Mouse (Mus musculus) midbrain, embryonic 13.5 days (tissue): ENCODE measurements around the gene Met. TPM values are rescaled to one million over a fixed set of nuclear protein-coding genes. Genes with fewer than 3 reads are reported as not detected.

Experiments
- ATAC-seq: fragments of 200-750 bp; cut with Nextera tagmentation; 2 replicates; pipeline ENCODE4 v1.8.0; 2017; ENCODE audit warnings: mild to moderate bottlenecking, moderate TSS enrichment, moderate library complexity
- H3K27ac ChIP-seq: fragments of 300-500 bp; sonication (generic); 2 replicates; pipeline ENCODE4 v1.5.1; 2015; ENCODE audit warnings: inconsistent platforms, mild to moderate bottlenecking, moderate library complexity
- H3K27me3 ChIP-seq: fragments of 300-500 bp; sonication (generic); 2 replicates; pipeline ENCODE4 v1.6.1; 2015; ENCODE audit warnings: mild to moderate bottlenecking, inconsistent platforms
- H3K36me3 ChIP-seq: fragments of 300-500 bp; sonication (generic); 2 replicates; pipeline ENCODE4 v1.6.1; 2015; ENCODE audit warnings: mild to moderate bottlenecking, inconsistent platforms
- H3K4me1 ChIP-seq: fragments of 300-500 bp; sonication (generic); replicated peaks from 2 replicates; pipeline ENCODE4 v1.6.1; 2015; ENCODE audit warnings: inconsistent platforms
- H3K4me2 ChIP-seq: fragments of 300-500 bp; sonication (generic); replicated peaks from 2 replicates; pipeline ENCODE4 v1.6.1; 2015; ENCODE audit warnings: moderate library complexity, mild to moderate bottlenecking, inconsistent platforms
- H3K4me3 ChIP-seq: fragments of 300-500 bp; sonication (generic); replicated peaks from 2 replicates; pipeline ENCODE4 v1.5.1; 2015; ENCODE audit warnings: mild to moderate bottlenecking, inconsistent platforms
- H3K9ac ChIP-seq: fragments of 300-500 bp; sonication (generic); replicated peaks from 2 replicates; pipeline ENCODE4 v1.6.1; 2015; ENCODE audit warnings: mild to moderate bottlenecking, inconsistent platforms
- H3K9me3 ChIP-seq: fragments of 300-500 bp; sonication (generic); 2 replicates; pipeline ENCODE4 v1.6.1; 2016; ENCODE audit warnings: mild to moderate bottlenecking, inconsistent platforms
- WGBS: fragments of 180-500 bp; shearing (Covaris S2); methylation state at CpG from one replicate; pipeline ENCODE4 v1.1.7; 2015; 5-methylcytosine and 5-hydroxymethylcytosine counted together
- polyA plus RNA-seq: library from polyadenylated mRNA; unstranded; fragments of >200 nt; fragmentation: Nextera tagmentation; extraction: Ambion mirVana; gene quantifications from 2 replicates; pipeline ENCODE4 v1.2.1, GENCODE M21; 2015

Gene Met
- polyA plus RNA-seq, 1 experiment from 2014 or later = 0.89 TPM

- Histone ChIP-seq H3K4me3 (no peak overlapping the region), H3K27me3 (peaks cover 23% of the 10 kb centered on the region), H3K4me2 (no peak overlapping the region), H3K4me1 (peaks cover 9% of the 10 kb centered on the region), H3K9ac (no peak overlapping the region), H3K9me3 (no peaks in the 10 kb centered on the region), H3K36me3 (no peaks in the 10 kb centered on the region), H3K27ac (no peak overlapping the region)
- 94% methylated on average over 5 of the region's 5 CpGs for WGBS
- no peak for ATAC-seq
Observed at GRCm38 (mm10) chr6:17468993-17469392, 5.4 kb downstream of the Met start.

GRCm38 (mm10) chr6:17473128-17473527 lies 9.5 kb downstream of the Met start:
- Histone ChIP-seq H3K4me2 (no peak overlapping the region), H3K27me3 (no peaks in the 10 kb centered on the region), H3K9me3 (no peaks in the 10 kb centered on the region), H3K4me1 (no peaks in the 10 kb centered on the region), H3K4me3 (no peak overlapping the region), H3K27ac (no peak overlapping the region), H3K36me3 (no peaks in the 10 kb centered on the region), H3K9ac (no peak overlapping the region)
- 93% methylated on average over 3 of the region's 3 CpGs for WGBS
- ATAC-seq = no peak

DNA sequence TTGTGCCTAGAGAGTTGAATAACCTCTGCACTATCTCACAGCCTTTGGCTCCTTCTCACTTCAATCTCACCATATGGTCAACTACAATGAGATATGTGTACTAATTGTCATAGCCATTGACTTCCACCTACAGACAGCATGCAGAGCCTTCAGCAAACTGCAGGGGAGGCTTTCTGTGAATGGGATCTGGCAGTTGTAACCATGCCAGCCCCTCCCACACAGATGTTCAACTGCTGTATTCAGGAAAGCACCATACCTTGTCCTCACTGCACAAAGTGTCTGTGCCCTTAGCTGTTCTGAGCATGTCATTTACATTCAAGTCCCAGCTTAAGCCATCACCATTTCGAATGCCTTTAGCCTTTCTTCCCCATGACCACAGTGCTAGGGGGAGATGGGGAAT lies 14.2 kb downstream of the Met start:
- Histone ChIP-seq H3K9ac (no peak overlapping the region), H3K4me1 (no peaks in the 10 kb centered on the region), H3K9me3 (no peaks in the 10 kb centered on the region), H3K4me3 (no peak overlapping the region), H3K27ac (no peak overlapping the region), H3K4me2 (no peak overlapping the region), H3K36me3 (no peaks in the 10 kb centered on the region), H3K27me3 (no peaks in the 10 kb centered on the region)
- ATAC-seq = no peak
- 69% methylated on average over 1 of the region's 1 CpGs for WGBS

GRCm38 (mm10) chr6:17478252-17478651 lies 14.7 kb downstream of the Met start:
- no peaks in the 10 kb centered on the region for H3K36me3 ChIP-seq
- no peak overlapping the region for H3K27ac ChIP-seq
- WGBS = 93% methylated on average over 6 of the region's 6 CpGs
- ATAC-seq = no peak; the same call in 1 of the 2 replicates
- H3K27me3 ChIP-seq = no peaks in the 10 kb centered on the region
- no peaks in the 10 kb centered on the region for H3K9me3 ChIP-seq
- H3K9ac ChIP-seq = no peak overlapping the region
- no peak overlapping the region for H3K4me3 ChIP-seq
- no peaks in the 10 kb centered on the region for H3K4me1 ChIP-seq
- no peak overlapping the region for H3K4me2 ChIP-seq

- H3K4me3 ChIP-seq = no peak overlapping the region
- WGBS = 66% methylated on average over 10 of the region's 10 CpGs
- no peaks in the 10 kb centered on the region for H3K4me1 ChIP-seq
- no peaks in the 10 kb centered on the region for H3K36me3 ChIP-seq
- no peak overlapping the region for H3K4me2 ChIP-seq
- H3K27ac ChIP-seq = no peak overlapping the region
- no peaks in the 10 kb centered on the region for H3K9me3 ChIP-seq
- H3K27me3 ChIP-seq = no peaks in the 10 kb centered on the region
- H3K9ac ChIP-seq = no peak overlapping the region
- no peak for ATAC-seq
Observed at GRCm38 (mm10) chr6:17478838-17479570, 15.4 kb downstream of the Met start.

- no peak for ATAC-seq
- H3K27me3 ChIP-seq = no peaks in the 10 kb centered on the region
Observed at GRCm38 (mm10) chr6:17481068-17481467, 17.5 kb downstream of the Met start.

DNA sequence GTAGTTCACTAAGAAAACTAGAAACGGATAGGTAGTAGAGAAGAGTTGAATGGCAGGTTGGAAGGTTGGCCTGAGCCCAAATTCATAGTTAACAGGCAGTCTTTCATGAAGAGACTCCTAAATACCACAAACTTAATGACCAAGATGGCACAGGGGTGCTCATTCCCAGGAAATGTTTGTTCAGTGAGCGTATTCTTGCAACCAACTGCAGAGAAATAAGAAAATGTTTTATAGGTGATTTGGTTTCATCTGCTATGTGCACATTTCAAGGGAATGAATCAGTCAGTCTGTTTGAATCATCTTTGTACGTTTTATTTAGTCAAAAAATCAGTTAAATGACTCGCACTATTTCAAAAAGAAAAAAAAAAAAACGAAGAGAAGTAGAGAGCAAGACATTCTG lies 21.6 kb downstream of the Met start:
- no peaks in the 10 kb centered on the region for H3K36me3 ChIP-seq
- H3K27me3 ChIP-seq = no peaks in the 10 kb centered on the region
- H3K9ac ChIP-seq = no peak overlapping the region
- no peak overlapping the region for H3K4me3 ChIP-seq
- H3K4me2 ChIP-seq = no peak overlapping the region
- H3K9me3 ChIP-seq = no peaks in the 10 kb centered on the region
- 90% methylated on average over 5 of the region's 5 CpGs for WGBS
- no peak overlapping the region for H3K27ac ChIP-seq
- no peaks in the 10 kb centered on the region for H3K4me1 ChIP-seq
- no peak for ATAC-seq

More at GRCm38 (mm10) chr6:17481068-17481467, 17.5 kb downstream of the Met start:
- Histone ChIP-seq H3K4me3 (no peak overlapping the region), H3K9ac (no peak overlapping the region), H3K9me3 (no peaks in the 10 kb centered on the region), H3K36me3 (no peaks in the 10 kb centered on the region), H3K4me1 (no peaks in the 10 kb centered on the region), H3K4me2 (no peak overlapping the region), H3K27ac (no peak overlapping the region)
- WGBS = 81% methylated on average over 4 of the region's 4 CpGs

DNA sequence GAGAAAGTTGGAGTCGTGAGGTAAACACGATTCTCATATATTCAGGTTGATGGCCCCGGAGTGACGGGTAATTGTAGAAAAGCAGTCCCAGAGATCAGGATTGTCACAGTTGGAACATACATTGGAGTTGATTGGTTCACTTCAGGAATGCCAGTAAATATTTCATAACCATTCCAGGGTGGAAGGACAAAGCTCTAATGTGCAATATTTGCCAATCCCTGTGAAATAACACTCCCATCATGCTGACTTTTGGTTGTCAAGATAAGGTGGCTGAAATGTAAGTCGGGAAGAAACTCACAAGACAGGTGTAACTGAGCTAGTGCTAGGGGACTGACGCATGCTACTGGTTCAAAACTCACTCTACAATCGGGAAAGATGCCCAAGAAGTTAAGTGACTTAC lies 22.2 kb downstream of the Met start:
- WGBS = 93% methylated on average over 7 of the region's 7 CpGs
- Histone ChIP-seq H3K4me2 (no peak overlapping the region), H3K36me3 (no peaks in the 10 kb centered on the region)

DNA sequence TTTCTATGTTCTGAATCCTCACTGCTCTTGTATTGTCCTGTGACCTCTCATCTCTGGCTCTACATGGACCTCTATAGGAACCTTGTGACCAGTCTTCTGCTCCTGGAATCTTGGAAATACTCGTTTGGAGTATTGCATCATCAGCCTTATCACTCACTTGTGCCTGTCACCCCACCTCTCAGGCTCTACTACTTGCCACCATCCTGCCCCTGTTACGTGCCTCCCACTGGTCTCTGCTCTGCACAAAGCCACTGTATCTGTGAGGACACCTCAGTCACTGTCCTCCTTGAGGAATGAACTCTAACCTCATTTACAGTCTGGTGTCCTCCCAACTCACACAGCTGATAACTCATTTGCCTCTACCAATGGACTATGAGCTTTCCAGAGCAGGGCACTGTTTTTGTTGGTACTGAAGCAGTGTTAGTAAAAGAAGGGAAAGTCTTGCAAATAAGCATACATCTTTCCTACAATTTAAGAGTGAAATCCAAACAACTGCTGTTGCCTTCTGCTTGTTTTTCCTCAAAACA lies 24.8 kb downstream of the Met start:
- Histone ChIP-seq H3K9me3 (no peaks in the 10 kb centered on the region), H3K9ac (no peak overlapping the region), H3K27ac (no peak overlapping the region), H3K36me3 (no peaks in the 10 kb centered on the region), H3K4me3 (no peak overlapping the region), H3K27me3 (no peaks in the 10 kb centered on the region), H3K4me2 (no peak overlapping the region), H3K4me1 (no peaks in the 10 kb centered on the region)
- ATAC-seq = no peak
- whole genome bisulfite sequencing = 75% methylated on average over 2 of the region's 2 CpGs

More for the DNA sequence above, 22.2 kb downstream of the Met start:
- Histone ChIP-seq H3K4me3 (no peak overlapping the region), H3K27ac (no peak overlapping the region), H3K9me3 (no peaks in the 10 kb centered on the region), H3K27me3 (no peaks in the 10 kb centered on the region), H3K4me1 (no peaks in the 10 kb centered on the region), H3K9ac (no peak overlapping the region)
- ATAC-seq = no peak

DNA sequence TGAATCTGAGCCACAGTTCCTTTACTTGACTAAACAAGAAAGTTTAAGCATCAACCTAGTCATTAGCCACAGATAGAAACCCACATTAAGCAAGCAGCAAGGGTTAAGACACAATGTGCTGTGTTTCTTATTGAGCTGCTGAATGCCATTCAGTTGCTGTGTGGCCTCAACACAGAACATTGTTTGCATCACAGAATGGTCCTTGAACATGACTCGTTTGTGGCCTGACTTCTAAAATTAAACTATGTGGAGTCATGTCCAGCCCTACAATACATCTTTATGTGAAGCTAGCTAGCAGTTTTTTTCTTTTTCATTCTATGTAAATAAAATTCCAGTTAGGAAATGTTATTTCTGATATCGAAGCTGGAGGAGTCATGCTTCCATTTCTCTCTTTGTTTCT lies 27.2 kb downstream of the Met start:
- no peak for ATAC-seq
- Histone ChIP-seq H3K27ac (no peak overlapping the region), H3K27me3 (no peaks in the 10 kb centered on the region), H3K9ac (no peak overlapping the region), H3K4me3 (no peak overlapping the region), H3K4me1 (no peaks in the 10 kb centered on the region), H3K36me3 (no peaks in the 10 kb centered on the region), H3K9me3 (no peaks in the 10 kb centered on the region), H3K4me2 (no peak overlapping the region)
- WGBS = 59% methylated on average over 2 of the region's 2 CpGs

GRCm38 (mm10) chr6:17491502-17491901 lies 27.9 kb downstream of the Met start:
- Histone ChIP-seq H3K27me3 (no peaks in the 10 kb centered on the region), H3K4me3 (no peak overlapping the region), H3K4me1 (no peaks in the 10 kb centered on the region), H3K36me3 (no peaks in the 10 kb centered on the region), H3K27ac (no peak overlapping the region), H3K9me3 (no peaks in the 10 kb centered on the region), H3K9ac (no peak overlapping the region), H3K4me2 (no peak overlapping the region)
- WGBS = 93% methylated on average over 10 of the region's 10 CpGs
- no peak for ATAC-seq

DNA sequence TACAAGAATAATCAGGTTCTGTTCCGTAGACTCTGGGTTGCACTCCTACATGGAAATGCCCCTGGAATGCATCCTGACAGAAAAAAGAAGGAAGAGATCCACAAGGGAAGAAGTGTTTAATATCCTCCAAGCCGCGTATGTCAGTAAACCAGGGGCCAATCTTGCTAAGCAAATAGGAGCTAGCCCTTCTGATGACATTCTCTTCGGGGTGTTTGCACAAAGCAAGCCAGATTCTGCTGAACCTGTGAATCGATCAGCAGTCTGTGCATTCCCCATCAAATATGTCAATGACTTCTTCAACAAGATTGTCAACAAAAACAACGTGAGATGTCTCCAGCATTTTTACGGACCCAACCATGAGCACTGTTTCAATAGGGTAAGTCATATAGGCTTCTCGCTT lies 28.5 kb downstream of the Met start:
- Histone ChIP-seq H3K9ac (no peak overlapping the region), H3K27ac (no peak overlapping the region), H3K36me3 (no peaks in the 10 kb centered on the region), H3K4me2 (no peak overlapping the region), H3K4me1 (no peaks in the 10 kb centered on the region), H3K9me3 (no peaks in the 10 kb centered on the region), H3K27me3 (no peaks in the 10 kb centered on the region), H3K4me3 (no peak overlapping the region)
- no peak for ATAC-seq
- WGBS = 92% methylated on average over 8 of the region's 8 CpGs

GRCm38 (mm10) chr6:17495413-17495812 lies 31.8 kb downstream of the Met start:
- Histone ChIP-seq H3K4me2 (no peak overlapping the region), H3K4me1 (no peaks in the 10 kb centered on the region), H3K9ac (no peak overlapping the region), H3K36me3 (no peaks in the 10 kb centered on the region), H3K27me3 (no peaks in the 10 kb centered on the region), H3K9me3 (no peaks in the 10 kb centered on the region), H3K4me3 (no peak overlapping the region), H3K27ac (no peak overlapping the region)
- ATAC-seq = no peak
- WGBS = 92% methylated on average over 1 of the region's 1 CpGs
